Mouse (Mus musculus) thymus, postnatal 10 days (tissue): Measurements from ENCODE around the gene Rmnd5b.
A peak's percentile ranks its signal among the peaks of the same experiment; 100 is the strongest.
"Not testable (repeated sequence)": the region's sequence is repeated elsewhere in the genome, so short reads cannot be mapped to it uniquely, and the experiment has no call there.

Experiments used
- DNase-seq, 2 experiments: peaks; one replicate each; pipeline ENCODE4 v3.0.0; 2021; ENCODE audit warnings: low spot score in 2 of 2

Rmnd5b gene

DNA sequence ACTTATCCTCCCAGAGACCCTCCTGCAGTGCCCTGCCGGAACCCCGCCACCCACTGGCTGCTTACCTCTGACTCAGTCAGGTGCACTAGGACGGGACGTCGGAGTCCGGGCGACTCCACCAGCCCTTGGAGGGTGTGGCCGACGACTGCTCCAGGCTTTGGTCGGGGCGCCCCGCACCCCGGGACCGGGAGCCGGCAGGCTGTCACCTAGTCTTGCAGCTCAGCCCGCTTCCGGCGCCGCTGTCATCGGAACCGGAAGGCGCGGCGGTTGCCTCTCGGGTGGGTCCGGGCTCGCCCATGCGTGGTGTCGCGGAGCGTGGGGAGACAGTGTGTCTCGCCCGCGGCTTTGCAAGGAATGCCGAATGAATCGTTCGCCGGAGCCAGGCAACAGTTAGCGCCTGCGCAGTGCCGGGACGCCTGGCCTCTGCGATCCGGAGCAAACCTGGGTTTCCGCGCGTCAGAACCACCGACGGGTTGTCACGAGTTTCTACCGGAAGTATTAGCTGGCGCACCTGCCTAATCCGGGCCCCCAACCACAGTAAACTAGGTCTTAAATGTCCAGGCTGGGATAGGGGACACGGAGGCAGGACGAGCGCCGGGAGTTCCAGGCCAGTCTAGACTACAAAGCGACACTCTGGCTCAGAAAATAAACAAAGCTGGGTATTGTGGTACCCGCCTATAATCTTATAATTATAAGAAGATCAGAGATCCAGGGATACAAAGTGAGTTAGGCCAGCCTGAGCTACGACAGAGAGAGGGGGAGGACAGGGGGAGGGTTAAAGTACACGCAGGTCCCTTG is at the start of gene Rmnd5b:
TSS of gene Rmnd5b (minus strand) at position 372 of the 798 bp plus-strand sequence.
- peak; percentile 82 to 84 for DNase-seq

DNA sequence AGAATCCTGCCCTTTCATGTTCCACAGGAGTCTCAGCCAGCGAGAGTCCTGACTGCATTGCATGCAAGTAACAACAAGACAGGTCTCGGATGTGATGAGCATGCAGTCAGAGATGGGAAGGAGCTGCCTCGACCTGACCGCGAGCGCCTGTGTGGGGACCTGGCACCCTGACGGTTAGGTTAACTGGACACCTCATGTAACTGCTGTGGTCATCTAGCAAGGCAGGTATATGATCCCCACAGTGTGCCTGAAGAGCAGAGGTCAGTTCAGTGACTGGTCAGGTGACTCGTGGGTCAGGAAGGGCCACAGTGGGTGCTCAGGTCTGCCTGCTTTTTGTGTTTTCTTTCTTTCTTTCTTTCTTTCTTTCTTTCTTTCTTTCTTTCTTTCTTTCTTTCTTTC is 46.3 kb upstream of the Rmnd5b start:
- DNase-seq: no peak

DNA sequence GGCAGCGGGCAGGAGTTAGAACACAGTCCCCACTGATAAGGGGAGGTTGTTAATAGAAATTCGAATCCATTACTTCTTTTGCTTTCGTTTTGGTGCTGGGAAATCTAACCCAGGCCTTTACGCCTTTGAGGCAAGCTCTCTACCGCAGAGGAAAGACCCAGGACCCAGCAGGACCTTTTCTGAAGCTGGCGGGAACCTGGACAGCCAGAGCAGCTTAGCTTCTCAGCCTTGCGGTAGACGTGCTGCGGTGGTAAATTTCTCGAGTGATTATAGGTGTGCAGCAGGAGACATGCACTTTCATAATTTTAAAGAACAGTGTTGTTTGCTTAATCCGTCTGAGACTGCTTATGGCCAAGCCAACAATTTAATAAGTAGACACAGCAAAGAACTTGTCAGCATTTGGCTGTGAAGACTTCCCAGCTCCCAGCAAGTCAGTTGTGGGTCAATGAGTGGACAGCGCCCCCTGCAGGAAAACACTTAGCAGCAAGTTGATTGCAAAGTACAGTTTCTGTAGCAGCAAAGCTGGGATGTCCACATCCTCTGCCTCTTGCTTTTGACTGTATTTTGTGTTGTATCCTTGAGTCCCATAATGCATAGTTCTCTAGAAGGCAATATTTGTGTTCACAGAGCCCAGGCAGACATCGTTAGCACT is 45.8 kb upstream of the Rmnd5b start:
- peak; percentile 76 to 94 for DNase-seq

DNA sequence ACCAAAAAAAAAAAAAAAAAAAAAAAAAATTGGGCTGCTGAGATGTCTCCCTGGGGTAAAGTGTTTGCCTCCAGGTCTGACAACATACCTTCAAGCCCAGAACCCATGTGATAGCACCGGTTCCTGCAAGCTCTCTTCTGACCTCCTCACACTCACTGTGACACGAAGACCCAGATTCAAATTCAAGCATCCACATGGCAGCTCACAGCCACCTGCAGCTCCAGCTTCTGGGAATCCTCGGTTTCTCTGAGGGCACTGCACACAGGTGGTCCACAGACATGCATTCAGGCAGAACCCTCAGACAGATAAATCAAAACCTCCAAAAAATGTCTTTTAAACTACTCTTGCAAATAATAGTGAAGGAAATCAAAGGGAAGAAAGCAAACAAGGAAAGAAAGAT is 43.8 kb upstream of the Rmnd5b start:
- no peak for DNase-seq

DNA sequence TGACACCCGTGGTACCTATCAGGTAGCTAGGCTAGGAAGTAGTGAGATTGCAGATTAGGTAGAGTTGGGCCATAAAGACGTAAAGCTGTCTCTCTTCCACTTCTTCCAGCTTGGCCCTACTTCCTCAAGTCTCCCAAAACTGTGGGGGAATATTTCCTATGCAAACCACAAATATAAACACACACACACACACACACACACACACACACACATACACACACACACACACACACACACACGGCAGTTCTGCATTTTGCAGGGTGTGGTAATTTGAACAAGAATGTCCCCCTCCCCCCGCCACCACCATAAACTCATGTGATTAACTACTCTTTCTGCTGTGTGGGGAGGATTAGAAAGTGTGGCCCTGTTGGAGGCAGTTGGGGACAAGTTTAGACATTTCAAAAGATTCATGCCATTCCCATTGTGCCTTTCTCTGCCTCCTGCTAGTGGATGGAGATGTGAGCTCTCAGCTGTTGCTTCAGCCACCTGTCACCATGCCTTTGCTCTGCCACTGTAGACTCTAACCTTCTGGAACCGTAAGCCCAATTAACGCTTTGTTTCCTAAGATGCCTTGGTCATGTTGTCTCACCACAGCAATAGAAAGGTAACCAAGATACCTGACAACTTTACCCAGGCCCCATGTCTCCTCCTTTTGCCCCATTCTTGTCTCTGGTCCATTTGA is 42.2 kb upstream of the Rmnd5b start:
- DNase-seq: no peak

DNA sequence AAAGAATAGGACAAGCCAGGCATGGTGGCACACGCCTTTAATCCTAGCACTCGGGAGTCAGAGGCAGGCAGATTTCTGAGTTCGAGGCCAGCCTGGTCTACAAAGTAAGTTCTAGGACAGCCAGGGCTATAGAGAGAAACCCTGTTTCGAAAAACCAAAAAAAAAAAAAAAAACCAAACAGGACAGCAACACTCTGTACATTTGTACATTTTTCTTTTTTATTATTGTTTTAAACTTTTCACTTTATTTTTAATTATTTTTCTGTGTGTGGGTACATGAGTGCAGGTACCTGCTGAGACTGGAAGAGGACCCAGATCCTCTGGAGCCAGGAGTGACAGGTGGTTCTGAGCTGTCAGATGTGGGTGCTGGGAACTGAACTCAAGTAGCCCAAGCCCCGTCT is 39.7 kb upstream of the Rmnd5b start:
- DNase-seq: no peak

DNA sequence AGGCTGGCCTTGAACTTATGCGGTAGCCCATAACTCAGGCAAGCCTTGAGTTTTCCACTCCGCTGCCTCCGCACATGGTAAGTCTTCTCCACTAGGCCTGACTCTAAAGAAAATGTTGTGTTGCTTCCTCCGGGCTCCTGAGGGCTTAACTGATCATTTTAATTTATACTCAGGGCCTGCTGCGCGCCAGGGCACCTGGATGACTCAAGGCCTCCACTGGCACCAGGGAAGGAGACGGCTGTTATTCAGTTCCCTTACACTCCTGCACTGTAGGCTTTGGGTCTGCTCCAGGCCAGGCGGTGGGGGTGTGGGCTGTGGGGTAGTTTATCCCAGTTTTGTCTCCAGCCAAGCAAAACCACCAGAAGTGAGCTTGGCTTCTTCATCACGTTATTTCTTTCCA is 37.6 kb upstream of the Rmnd5b start:
- DNase-seq: no peak

DNA sequence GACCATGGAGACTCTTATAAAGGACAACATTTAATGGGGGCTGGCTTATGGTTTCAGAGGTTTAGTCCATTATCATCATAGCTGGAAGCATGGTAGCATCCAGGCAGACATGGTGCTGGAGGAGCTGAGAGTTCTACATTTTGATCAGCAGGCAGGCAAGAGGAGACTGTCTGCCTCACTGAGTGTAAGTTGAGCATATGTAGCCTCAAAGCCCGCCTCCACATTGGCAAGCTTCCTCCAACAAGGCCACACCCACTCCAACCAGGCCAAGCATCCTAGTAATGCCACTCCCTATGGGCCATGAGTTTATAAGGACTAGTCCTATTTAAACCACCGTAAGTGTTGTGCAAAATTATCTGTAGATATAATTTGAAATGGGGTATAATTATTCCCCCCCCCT is 35.7 kb upstream of the Rmnd5b start:
- DNase-seq: no peak

DNA sequence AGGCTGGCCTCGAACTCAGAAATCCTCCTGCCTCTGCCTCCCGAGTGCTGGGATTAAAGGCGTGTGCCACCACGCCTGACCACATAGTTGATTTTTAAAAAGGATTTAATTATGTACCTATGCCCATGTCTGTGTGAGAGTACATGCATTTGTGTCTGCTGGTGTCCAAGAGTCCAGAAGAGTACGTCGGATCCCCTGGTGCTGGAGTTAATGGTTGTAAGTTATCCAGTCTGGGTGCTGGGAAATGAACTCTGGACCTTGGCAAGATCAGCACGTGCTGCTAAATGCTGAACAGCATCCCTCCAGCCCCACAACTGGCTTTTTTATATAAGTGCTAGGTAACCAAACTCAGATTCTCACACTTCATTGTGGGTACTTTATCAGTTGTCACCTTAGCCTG is 35.1 kb upstream of the Rmnd5b start:
- DNase-seq: no peak

DNA sequence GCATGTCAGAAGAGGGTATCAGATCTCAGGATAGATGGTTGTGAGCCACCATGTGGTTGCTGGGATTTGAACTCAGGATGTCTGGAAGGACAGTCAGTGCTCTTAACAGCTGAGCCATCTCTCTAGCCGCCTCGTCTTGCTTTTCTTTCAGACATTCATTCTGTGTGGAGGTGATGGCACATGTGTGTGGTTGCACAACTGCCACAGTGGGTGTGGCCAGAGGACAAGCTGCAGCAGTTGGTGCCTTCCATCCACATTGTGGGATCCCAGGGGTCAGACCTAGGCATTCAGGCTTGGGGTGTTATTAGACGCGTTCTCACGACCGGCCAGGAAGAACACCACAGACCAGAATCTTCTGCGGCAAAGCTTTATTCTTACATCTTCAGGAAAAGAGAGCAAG is 29.1 kb upstream of the Rmnd5b start:
- not testable (repeated sequence) for DNase-seq

DNA sequence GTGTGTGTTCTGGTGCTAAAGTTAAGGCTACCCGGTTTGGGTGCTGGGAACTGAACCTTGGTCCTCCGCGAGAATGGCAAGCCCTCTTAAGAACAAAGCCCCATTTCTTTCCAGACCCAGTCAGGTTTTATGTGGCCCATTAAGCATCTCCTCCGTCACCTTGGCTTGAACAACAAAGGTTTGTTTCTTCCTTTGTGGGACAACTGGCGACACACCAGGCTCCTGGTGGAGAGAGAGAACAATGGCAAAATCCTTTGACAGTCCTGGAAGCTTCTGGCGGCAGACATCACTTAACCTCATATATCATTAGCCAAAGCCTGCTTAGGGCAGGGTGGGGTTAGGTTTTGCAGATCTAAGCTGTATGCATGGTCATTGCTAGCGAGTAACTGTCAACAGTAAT is 26.9 kb upstream of the Rmnd5b start:
- no peak for DNase-seq

DNA sequence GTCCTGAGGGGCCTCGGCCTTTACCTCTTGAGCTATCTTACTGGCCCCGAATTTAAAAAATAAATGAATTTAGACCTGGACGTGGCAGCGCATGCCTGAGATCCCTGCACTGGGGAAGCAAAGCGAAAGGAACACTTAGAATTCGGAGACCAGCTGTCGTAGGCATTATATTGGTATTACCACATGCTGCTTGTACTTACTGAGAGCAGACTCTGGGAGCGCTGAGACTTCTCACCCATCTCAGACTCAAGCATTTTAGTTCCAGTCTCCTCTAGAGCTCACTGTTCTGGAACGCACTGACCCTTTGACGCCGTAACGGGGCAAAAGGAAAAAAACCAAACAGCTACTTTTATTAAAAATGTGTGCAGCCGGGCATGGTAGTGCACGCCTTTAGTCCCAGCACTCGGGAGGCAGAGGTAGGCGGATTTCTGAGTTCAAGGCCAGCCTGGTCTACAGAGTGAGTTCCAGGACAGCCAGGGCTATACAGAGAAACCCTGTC is 26.2 kb upstream of the Rmnd5b start:
- no peak for DNase-seq

DNA sequence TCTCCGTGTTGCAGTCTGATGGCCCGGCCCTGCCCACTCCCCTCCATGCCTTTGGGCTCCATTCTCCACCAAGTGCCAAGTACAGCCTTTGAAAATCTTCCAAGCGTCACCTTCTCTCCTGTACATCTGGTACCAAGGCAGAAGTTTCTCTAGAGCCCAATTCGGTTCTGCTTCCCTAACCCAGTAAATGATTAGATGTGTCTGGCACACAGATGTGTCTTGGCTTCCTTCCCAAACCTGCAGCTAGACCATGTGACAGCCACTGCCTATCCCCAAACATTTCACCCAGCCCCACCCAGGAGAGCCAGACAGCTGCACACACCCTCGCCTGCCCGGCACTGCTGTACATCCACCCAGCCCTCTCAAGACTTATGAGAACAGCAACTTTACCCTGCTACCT is 23.0 kb upstream of the Rmnd5b start:
- DNase-seq: no peak

DNA sequence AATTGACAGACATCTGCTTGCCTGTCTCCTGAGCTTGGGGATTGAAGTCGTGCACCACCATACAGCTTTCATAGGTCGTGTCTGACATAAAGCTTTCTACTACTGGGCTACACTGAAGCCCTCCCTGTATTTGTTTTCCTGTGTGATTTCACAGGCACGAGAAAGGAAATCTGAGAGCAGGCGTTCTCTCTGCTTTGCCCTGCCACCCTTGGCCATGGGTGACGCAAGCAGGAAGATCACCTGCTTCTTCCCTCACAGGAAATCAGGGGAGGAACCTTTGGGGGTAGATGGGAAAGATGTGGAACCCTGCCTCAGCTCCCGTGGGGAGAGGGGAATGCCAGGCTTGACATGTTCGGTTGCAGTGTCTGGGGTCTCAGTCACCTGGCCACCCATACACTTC is 22.6 kb upstream of the Rmnd5b start:
- DNase-seq: no peak

DNA sequence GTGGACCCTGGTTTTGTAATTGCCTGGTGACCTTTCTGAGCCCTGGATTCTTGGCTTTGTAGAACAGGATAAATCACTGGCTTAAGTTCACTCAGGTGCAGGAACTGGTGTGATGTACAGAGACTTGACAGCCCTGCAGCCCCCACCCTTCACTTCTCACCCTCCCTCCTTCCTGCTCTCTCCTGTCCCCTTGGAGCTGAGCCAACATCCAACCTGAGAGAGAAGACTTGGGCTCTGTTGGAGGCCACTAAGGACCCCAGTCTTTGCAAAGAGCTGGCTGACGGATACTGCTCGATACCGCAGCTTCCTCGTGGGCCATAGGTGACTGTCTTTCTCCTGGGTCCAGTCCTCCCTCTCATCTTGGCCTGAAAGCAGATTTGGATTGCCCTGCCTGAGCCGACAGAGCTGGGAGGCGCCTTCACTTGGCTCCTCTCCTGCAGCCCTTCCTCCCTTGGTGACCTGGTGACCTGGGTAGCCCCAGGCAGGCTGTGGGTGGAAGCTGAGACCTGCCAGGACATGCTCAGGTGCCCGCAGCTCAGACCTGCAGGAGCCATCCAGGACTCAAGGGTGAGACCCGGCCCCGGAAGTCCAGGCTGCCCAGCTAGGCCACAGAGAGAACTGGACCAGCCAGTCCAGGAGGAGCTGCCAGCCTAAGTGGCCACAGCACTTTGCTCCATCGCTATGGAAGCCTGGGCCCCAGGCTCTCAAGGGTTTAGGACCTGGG is 21.3 kb upstream of the Rmnd5b start:
- DNase-seq: no peak

DNA sequence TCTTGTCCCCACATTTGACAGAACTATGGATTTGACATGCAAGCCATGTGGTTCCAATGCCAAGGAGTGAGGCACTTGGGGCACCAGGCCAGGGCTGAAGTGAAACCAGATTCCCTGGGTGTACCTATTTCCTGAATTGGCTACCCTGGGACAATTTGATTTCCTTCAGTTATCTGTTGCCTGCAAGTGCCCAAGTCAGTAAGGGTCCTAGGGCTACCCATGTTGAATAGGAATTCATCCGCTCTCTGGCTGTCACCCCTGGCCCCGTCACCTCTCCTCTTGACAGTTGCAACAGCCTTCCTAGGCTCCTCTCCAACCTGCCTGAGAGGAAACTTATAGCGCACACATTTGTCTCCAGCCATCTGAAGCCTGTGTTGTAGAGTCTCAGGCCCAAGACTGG is 19.2 kb upstream of the Rmnd5b start:
- DNase-seq: no peak

DNA sequence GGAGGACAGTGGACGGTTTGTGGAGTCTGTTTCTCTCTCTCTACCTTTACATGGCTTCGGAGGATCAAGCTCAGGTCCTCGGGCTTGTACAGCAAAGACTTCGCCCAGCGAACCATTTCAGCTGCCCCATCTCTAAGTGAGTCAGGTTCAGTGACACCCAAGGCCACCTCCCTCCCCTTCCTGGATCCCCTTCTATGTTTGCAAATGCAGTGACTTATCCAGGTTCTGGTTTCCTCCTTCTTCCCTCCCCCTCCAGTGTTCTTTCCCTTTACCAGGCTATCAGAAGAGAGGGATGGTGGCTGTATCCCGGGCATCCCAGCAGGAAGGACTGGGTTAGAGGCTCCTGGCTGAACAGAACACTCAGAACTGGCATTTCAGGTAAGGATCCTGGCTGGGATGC is 18.0 kb upstream of the Rmnd5b start:
- DNase-seq: no peak

DNA sequence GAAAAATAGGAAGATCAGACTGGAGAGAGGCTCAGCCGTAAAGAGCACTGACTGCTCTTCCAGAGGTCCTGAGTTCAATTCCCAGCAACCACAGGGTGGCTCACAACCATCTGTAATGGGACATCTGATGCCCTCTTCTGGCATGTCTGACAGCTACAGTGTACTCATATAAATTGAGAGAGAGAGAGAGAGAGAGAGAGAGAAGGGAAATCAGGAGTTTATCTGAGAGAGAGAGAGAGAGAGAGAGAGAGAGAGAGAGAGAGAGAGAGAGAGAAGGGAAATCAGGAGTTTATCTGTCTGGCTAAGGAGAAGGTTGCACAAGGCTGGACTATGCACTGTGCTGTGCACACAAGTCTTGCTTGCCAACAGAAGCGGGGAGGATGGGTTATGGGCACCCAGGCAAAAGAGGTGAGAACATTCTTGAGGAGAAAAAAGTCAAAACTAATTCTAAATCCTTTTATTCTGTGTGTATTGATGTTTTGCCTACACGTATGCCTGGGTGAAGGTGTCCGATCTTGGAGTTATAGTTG is 17.3 kb upstream of the Rmnd5b start:
- DNase-seq: no peak

DNA sequence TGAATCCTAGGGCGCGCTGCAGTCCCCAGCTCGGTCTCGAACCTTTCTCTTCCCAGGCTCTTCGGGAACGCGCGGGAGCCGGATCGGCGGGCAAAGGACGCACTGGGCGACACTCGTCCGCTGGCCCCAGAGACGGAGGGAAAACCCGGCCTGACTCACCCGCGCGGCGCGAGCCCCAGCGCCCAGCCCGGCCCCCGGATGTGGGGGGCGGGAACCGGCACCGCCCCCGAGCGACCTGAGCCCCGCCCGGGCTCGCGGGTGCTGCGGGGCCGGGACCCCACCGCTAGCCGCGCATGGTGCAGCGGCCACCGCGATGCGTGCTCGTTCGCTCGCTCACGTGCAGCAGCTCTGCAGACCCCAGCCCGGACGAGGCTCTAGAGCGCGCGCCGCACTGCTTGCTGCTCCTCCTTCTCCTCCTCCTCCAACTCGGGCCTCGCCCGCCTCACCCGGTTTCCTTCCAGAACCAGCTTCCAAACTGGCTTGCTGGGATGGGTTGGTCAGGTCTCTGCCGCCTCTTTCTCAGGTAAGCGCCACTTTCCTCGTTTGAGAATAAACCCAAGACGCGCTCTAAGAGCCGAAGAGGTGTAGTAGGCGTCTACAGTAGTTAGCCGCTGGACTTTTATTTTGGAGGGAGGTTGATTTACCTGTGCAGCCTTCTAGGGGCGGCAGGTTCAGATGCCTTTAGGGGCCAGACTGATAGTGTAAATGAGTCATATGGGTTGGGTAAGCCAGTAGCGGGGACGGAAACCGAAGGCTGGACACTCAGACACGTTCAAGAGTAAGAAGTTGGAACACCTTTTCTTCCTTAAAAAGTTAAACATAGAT is 15.2 kb upstream of the Rmnd5b start, which contains the start of the genes N4bp3 and D930048N14Rik:
TSS of gene N4bp3 (minus strand) at position 152 of the 825 bp plus-strand sequence.
TSS of gene D930048N14Rik (plus strand) at position 264 of the 825 bp plus-strand sequence.
- peak; percentile 50 to 68 for DNase-seq

DNA sequence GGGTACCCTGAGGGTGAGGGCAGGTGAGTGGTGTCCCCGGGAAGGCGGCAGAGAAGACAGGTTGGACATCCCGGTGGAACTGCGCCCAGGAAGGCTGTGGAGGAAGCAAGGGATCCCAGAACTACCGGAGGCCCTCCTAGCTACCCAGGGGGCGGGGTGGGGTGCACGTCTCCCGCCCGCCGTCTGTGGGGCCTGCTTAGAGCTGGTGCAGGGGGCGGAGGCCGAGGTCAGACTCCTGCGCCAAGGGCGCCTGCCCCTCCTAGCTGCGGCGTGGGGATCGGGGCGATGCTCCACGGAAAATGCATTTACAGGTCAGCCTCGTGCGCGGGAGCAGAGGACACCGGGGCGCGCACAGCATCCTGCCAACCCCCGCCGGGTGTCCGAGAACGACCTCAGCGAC is 14.6 kb upstream of the Rmnd5b start:
- DNase-seq: peak; percentile 41 to 48

DNA sequence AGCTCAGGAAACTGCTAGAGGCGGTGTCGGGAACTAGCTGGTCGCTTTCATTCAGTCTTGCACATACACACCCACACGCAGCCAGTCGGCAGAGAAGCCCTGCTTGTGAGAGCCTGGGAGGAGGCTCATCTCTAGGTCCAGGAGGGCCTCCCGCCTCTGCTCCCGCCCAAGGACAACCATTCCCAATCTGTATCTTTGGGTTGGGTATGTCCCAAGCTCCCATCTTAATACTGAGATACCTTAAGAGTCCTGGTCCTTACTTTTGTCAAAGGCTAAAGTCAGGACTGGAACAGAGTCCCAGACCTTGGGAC is 14.1 kb upstream of the Rmnd5b start:
- DNase-seq: peak in 1 of 2 experiments; percentile 33
